Mouse (Mus musculus) hindbrain, embryonic 11.5 days (tissue): Measurements from ENCODE around the gene Jmjd1c. TPM values are rescaled to one million over a fixed set of nuclear protein-coding genes. Genes with fewer than 3 reads are reported as not detected.
A peak's percentile ranks its signal among the peaks of the same experiment; 100 is the strongest.

ENCODE experiments used
- ATAC-seq: fragments of 200-750 bp; cut with Nextera tagmentation; 2 replicates; pipeline ENCODE4 v1.8.0; 2017; ENCODE audit warnings: mild to moderate bottlenecking, moderate TSS enrichment, moderate library complexity; ENCODE audit not compliant: low FRiP score
- DNase-seq: peaks from one replicate; pipeline ENCODE4 v3.0.0-alpha.2; 2015; ENCODE audit warnings: low spot score
- H3K27ac ChIP-seq: fragments of 300-500 bp; sonication (generic); 2 replicates; pipeline ENCODE4 v1.5.1; 2014; ENCODE audit warnings: mild to moderate bottlenecking, low read depth, low read length
- H3K27me3 ChIP-seq: fragments of 300-500 bp; sonication (generic); 2 replicates; pipeline ENCODE4 v1.6.1; 2014; ENCODE audit warnings: mild to moderate bottlenecking, low read length, moderate library complexity, mixed read lengths; ENCODE audit not compliant: control insufficient read depth, insufficient read depth
- H3K36me3 ChIP-seq: fragments of 300-500 bp; sonication (generic); 2 replicates; pipeline ENCODE4 v1.6.1; 2014; ENCODE audit warnings: mild to moderate bottlenecking, low read length, moderate library complexity, mixed read lengths; ENCODE audit not compliant: control insufficient read depth, insufficient read depth
- H3K4me1 ChIP-seq: fragments of 300-500 bp; sonication (generic); replicated peaks from 2 replicates; pipeline ENCODE4 v1.6.1; 2014; ENCODE audit warnings: low read length, mixed read lengths; ENCODE audit not compliant: control insufficient read depth, insufficient read depth
- H3K4me2 ChIP-seq: fragments of 300-500 bp; sonication (generic); replicated peaks from 2 replicates; pipeline ENCODE4 v1.6.1; 2014; ENCODE audit warnings: mild to moderate bottlenecking, low read depth, low read length
- H3K4me3 ChIP-seq: fragments of 300-500 bp; sonication (generic); 2 replicates; pipeline ENCODE4 v1.5.1; 2014; ENCODE audit warnings: low read depth, low read length
- H3K9ac ChIP-seq: fragments of 300-500 bp; sonication (generic); 2 replicates; pipeline ENCODE4 v1.6.1; 2014; ENCODE audit warnings: low read depth, low read length
- H3K9me3 ChIP-seq: fragments of 300-500 bp; sonication (generic); 2 replicates; pipeline ENCODE4 v1.6.1; 2016; ENCODE audit warnings: low read length; ENCODE audit not compliant: control insufficient read depth
- WGBS: fragments of 180-500 bp; shearing (Covaris S2); extraction: QIAGEN DNeasy Blood & Tissue Kit; methylation state at CpG from one replicate; pipeline ENCODE4 v1.1.7; 2014; 5-methylcytosine and 5-hydroxymethylcytosine counted together
- polyA plus RNA-seq: library from polyadenylated mRNA; unstranded; fragments of >200 nt; fragmentation: Nextera tagmentation; extraction: Ambion mirVana; gene quantifications from 2 replicates; pipeline ENCODE4 v1.2.1, GENCODE M21; 2014

Gene Jmjd1c
- polyA plus RNA-seq, 1 experiment from 2014 or later: 63.8 TPM

- H3K9me3 ChIP-seq: no peaks in the 10 kb centered on the region
- no peaks in the 10 kb centered on the region for H3K36me3 ChIP-seq
- H3K27me3 ChIP-seq: no peaks in the 10 kb centered on the region
- no peak overlapping the region for H3K27ac ChIP-seq
- H3K4me1 ChIP-seq: no peaks in the 10 kb centered on the region
- no peak for DNase-seq
- no peak for ATAC-seq
- no peak overlapping the region for H3K9ac ChIP-seq
- WGBS: 78% methylated on average over 3 of the region's 3 CpGs
- H3K4me3 ChIP-seq: no peak overlapping the region
- no peak overlapping the region for H3K4me2 ChIP-seq
Observed at GRCm38 (mm10) chr10:67182651-67183050, 86.7 kb downstream of the Jmjd1c start.

GRCm38 (mm10) chr10:67183086-67183485 lies 87.2 kb downstream of the Jmjd1c start:
- Histone ChIP-seq H3K36me3 (no peaks in the 10 kb centered on the region), H3K9ac (no peak overlapping the region), H3K4me3 (no peak overlapping the region), H3K4me1 (no peaks in the 10 kb centered on the region), H3K9me3 (no peaks in the 10 kb centered on the region), H3K27me3 (no peaks in the 10 kb centered on the region), H3K4me2 (no peak overlapping the region), H3K27ac (no peak overlapping the region)
- DNase-seq (no peak), ATAC-seq (no peak)
- 81% methylated on average over 1 of the region's 1 CpGs for WGBS

DNA sequence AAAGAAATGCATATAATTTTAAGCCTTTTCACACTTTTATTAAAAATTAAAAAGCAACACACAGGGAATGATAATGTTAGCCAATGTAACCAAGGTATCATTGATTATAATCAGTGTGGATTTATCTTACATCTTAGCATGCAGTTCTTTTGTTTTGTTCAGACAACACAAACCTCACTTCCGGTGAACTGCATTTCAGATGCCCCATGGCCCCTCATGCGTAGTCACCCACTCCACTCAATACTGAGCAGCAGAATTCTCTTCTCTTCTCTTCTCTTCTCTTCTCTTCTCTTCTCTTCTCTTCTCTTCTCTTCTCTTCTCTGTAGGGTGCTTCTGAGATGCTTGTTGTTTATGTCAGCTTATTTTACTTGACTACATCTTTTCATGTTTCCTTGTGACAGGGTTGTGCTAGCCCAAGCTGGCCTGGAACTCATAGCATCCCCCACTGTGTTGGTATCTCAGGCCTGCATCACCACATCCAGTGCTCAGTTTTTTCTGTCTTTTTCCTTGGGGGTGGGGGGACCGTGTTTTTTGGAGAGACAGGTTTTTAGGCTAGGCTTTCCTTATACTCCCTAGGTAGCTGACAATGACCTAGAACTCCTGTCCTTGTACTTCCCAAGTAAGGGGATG lies 88.6 kb downstream of the Jmjd1c start:
- Histone ChIP-seq H3K4me2 (no peak overlapping the region), H3K27me3 (no peaks in the 10 kb centered on the region), H3K4me1 (no peaks in the 10 kb centered on the region), H3K4me3 (no peak overlapping the region), H3K9ac (no peak overlapping the region), H3K36me3 (no peaks in the 10 kb centered on the region), H3K9me3 (no peaks in the 10 kb centered on the region), H3K27ac (0 out of 2 replicates have a peak overlapping the region, but pooled peaks have one; percentile 33)
- 48% methylated on average over 3 of the region's 3 CpGs for WGBS
- peak; percentile 16 for DNase-seq
- no peak for ATAC-seq

DNA sequence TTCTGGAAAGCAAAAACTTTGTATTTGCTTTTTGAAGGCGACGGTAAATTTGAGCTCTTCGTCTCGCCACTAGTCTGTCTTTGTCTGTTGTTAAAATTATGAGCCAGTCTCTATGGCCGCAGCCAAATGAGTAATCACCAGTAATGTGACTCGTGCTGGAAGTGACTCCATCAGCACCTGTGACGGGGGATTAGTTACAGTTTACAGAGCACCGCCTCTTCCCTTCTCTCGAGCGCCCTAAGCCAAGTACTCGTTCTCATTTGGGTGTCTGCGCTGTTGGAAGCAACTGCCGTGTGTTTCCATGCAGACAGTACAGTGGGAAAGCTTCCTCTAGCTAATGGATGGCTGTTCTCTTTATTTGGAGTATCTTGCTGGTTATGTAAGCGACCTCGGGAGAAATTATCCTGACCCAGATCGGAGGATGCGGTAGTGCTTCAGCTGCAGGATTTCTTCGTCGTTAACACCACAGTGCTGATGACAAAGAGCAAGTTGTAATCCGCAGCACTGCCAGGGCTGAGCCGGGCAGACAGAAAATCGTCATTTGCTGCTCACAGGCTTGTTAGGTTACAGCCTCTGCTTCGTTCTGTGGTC lies 89.7 kb downstream of the Jmjd1c start:
- ATAC-seq: peak; percentile 88
- WGBS: 1% methylated on average over 23 of the region's 23 CpGs
- Histone ChIP-seq H3K9ac (peak overlapping the region; percentile 74), H3K27ac (peak overlapping the region; percentile 88), H3K4me2 (peak overlapping the region; percentile 60), H3K36me3 (no peaks in the 10 kb centered on the region), H3K9me3 (no peaks in the 10 kb centered on the region), H3K27me3 (no peaks in the 10 kb centered on the region), H3K4me1 (no peaks in the 10 kb centered on the region), H3K4me3 (peak overlapping the region; percentile 43)
- DNase-seq: peak; percentile 77

GRCm38 (mm10) chr10:67186489-67186888 lies 90.6 kb downstream of the Jmjd1c start:
- Histone ChIP-seq H3K9ac (peak overlapping the region; percentile 42; the same call in 1 of the 2 replicates), H3K4me2 (peak overlapping the region; percentile 33), H3K36me3 (no peaks in the 10 kb centered on the region), H3K4me3 (peak overlapping the region; percentile 43; the same call in 1 of the 2 replicates), H3K27ac (peak overlapping the region; percentile 88; the same call in 1 of the 2 replicates), H3K27me3 (no peaks in the 10 kb centered on the region), H3K4me1 (no peaks in the 10 kb centered on the region), H3K9me3 (no peaks in the 10 kb centered on the region)
- no peak for DNase-seq
- ATAC-seq: no peak

DNA sequence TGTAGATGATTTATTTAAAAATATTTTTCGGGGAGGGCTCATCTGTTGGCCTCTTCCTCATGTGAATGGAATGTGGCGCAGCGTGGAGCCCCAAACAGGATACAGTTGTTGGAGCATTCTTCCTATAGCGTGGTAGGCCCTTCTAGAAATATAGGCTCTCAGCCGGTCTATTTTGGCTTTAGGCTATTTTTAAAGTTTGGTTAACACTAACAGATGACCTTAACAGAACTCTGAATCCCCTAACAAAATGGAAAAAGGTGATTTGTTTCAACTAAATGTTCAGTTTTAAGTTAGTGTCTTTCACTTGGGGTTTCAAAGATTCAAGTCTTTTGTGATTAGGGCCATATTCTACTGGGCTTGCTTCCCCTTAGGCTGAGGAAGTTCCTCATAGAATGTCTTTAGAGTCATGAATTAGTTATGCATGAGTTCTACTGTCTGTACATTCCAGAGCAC lies 91.1 kb downstream of the Jmjd1c start:
- WGBS: 8% methylated on average over 5 of the region's 5 CpGs
- Histone ChIP-seq H3K4me2 (peak overlapping the region; percentile 33), H3K27me3 (no peaks in the 10 kb centered on the region), H3K27ac (no peak overlapping the region; the same call in 1 of the 2 replicates), H3K9me3 (no peaks in the 10 kb centered on the region), H3K36me3 (no peaks in the 10 kb centered on the region), H3K9ac (no peak overlapping the region; the same call in 1 of the 2 replicates), H3K4me3 (peak overlapping the region; percentile 43), H3K4me1 (no peaks in the 10 kb centered on the region)
- ATAC-seq (no peak), DNase-seq (peak; percentile 49)

DNA sequence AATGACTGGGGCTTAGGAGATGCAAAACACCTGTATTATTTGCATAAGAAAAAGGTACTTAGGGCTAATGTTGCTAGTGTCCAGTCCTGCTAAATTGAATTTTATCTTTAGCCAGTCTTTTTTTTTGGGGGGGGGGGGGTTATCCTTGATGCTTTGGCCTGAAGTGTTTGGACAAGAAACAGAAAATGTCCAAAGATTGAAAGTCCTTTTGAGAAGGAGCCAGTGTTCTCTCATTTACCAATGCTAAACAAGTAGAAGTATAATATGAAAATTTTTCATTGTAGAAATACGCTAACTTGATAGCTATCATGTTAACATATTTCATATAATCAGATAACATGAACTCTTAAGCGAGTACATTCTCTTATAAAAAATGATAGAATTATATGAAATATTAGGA lies 92.0 kb downstream of the Jmjd1c start:
- Histone ChIP-seq H3K27me3 (no peaks in the 10 kb centered on the region), H3K4me1 (no peaks in the 10 kb centered on the region), H3K9ac (no peak overlapping the region), H3K27ac (no peak overlapping the region), H3K4me3 (no peak overlapping the region), H3K9me3 (no peaks in the 10 kb centered on the region), H3K36me3 (no peaks in the 10 kb centered on the region), H3K4me2 (no peak overlapping the region)
- DNase-seq (no peak), ATAC-seq (no peak)
- 85% methylated on average over 2 of the region's 2 CpGs for whole genome bisulfite sequencing

DNA sequence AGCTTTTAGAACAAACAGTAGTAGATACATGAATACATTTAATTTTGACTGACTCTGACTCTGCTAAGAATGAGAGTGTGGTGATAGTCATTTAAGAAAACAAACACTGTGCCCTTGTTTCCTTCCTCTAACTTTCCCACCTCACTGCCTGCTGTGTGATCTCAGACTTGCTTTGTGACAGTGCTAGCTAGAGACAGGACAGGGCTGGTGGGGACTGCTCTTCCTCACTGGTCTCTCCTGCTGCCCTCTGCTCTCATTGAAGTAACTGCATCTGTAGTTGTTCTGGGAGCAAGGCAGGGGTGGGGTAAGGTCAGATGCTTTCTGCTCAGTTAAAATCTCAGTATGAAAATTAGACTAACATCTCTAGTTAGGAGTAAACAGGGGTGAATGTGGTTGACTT lies 93.1 kb downstream of the Jmjd1c start:
- DNase-seq (no peak), ATAC-seq (no peak)
- Histone ChIP-seq H3K27me3 (no peaks in the 10 kb centered on the region), H3K4me1 (no peaks in the 10 kb centered on the region), H3K27ac (no peak overlapping the region), H3K36me3 (no peaks in the 10 kb centered on the region), H3K9me3 (no peaks in the 10 kb centered on the region), H3K4me3 (no peak overlapping the region), H3K9ac (no peak overlapping the region), H3K4me2 (no peak overlapping the region)

GRCm38 (mm10) chr10:67190261-67190660 lies 94.3 kb downstream of the Jmjd1c start:
- WGBS: 89% methylated on average over 1 of the region's 1 CpGs
- Histone ChIP-seq H3K9ac (no peak overlapping the region), H3K27ac (no peak overlapping the region)

More at GRCm38 (mm10) chr10:67190261-67190660, 94.3 kb downstream of the Jmjd1c start:
- ATAC-seq: no peak
- Histone ChIP-seq H3K27me3 (no peaks in the 10 kb centered on the region), H3K4me3 (no peak overlapping the region), H3K4me2 (no peak overlapping the region), H3K9me3 (no peaks in the 10 kb centered on the region), H3K36me3 (0 out of 2 replicates have a peak, but pooled peaks cover 2% of the 10 kb centered on the region), H3K4me1 (no peaks in the 10 kb centered on the region)
- DNase-seq: no peak
